Mouse (Mus musculus): ENCODE data around the gene Cenpt.

DNA sequence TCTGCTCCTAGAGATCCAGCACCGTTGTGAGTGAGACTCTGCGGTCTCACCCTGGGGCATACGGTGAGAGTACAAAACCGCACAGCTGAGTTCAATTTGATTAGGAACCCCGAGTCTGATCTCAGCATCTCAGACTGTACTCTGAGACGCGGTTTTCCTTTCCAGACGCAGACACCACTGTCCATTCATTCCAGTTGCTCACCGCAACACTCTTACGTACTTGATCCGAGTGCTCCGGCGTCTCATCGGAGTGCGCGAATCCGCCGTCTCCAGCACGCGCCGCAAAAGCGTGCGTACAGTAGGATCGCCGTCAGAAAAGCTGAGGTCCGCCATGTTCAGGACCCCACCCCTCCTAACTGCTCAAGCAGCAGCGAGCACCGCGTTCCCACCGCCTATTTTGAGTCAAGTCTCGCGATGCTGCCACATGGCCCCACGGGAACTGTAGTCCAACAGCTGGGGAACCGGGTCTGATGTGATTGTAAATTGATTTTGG, 1.4 kb downstream of the Cenpt start:
- TF ChIP-seq CTCF (IDR thresholded peaks at IDR 0.05; ENCODE audit: borderline replicate concordance, insufficient read depth, low read depth, low read length): no peak
- TF ChIP-seq POLR2A (IDR thresholded peaks at IDR 0.05; ENCODE audit: borderline replicate concordance, insufficient read depth, low read length): peak; percentile 79

Measured in cerebellum, adult 2 months (tissue).